Mouse (Mus musculus) gastrocnemius, adult 2 months (tissue): ENCODE measurements around the gene Lamc3. TPM values are rescaled to one million over a fixed set of nuclear protein-coding genes. Genes with fewer than 3 reads are reported as not detected.
A peak's percentile ranks its signal among the peaks of the same experiment; 100 is the strongest.

ENCODE experiments used
- DNase-seq: peaks from one replicate; pipeline ENCODE4 v3.0.0; 2022
- H3K27ac ChIP-seq: fragments of 200-600 bp; 2 replicates; pipeline ENCODE4 v1.8.1; 2022; ENCODE audit warnings: mild to moderate bottlenecking
- H3K4me3 ChIP-seq: fragments of 200-600 bp; 2 replicates; pipeline ENCODE4 v1.8.1; 2022; ENCODE audit warnings: mild to moderate bottlenecking, moderate library complexity
- CTCF ChIP-seq: fragments of 200-600 bp; IDR thresholded peaks from 2 replicates; pipeline ENCODE4 v1.8.1; 2022; ENCODE audit warnings: antibody characterized with exemption, mild to moderate bottlenecking, moderate library complexity
- intact Hi-C: fragments of 180-260 bp; cut with DNase I; formaldehyde crosslinking; loops from one replicate; pipeline ENCODE4 v1.15.1; 2025
- total RNA-seq, 2 experiments: library from RNA; stranded (reverse); gene quantifications; 2 replicates each; pipeline ENCODE4 v1.2.3; 2021

Gene Lamc3
- total RNA-seq, 2 experiments from 2014 or later, result 0.11 to 0.82 TPM

- H3K4me3 ChIP-seq, result no peak overlapping the region
- intact Hi-C loops, result no loop called here
- no peak overlapping the region for H3K27ac ChIP-seq
- no peak for TF ChIP-seq CTCF
- DNase-seq, result no peak
These were observed 22.2 kb upstream of the Lamc3 start for GRCm38 (mm10) chr2:31864891-31865290.

- no peak for TF ChIP-seq CTCF
- intact Hi-C loops, result no loop called here
- no peak overlapping the region for H3K27ac ChIP-seq
- DNase-seq, result no peak
- no peak overlapping the region for H3K4me3 ChIP-seq
These were observed 21.8 kb upstream of the Lamc3 start for GRCm38 (mm10) chr2:31865322-31865721.

- DNase-seq, result no peak
- Histone ChIP-seq H3K4me3 (no peak overlapping the region), H3K27ac (no peak overlapping the region)
- no peak for TF ChIP-seq CTCF
- intact Hi-C loops, result no loop called here
These were observed 21.3 kb upstream of the Lamc3 start for GRCm38 (mm10) chr2:31865794-31866193.

GRCm38 (mm10) chr2:31867773-31868537, 19.1 kb upstream of the Lamc3 start:
- H3K27ac ChIP-seq, result no peak overlapping the region
- H3K4me3 ChIP-seq, result no peak overlapping the region
- DNase-seq, result no peak
- no peak for TF ChIP-seq CTCF
- intact Hi-C loops, result no loop called here

- no peak for TF ChIP-seq CTCF
- intact Hi-C loops, result no loop called here
- DNase-seq, result peak; percentile 38
- no peak overlapping the region for H3K27ac ChIP-seq
- H3K4me3 ChIP-seq, result no peak overlapping the region
These were observed 18.4 kb upstream of the Lamc3 start for GRCm38 (mm10) chr2:31868538-31869164.

- Histone ChIP-seq H3K27ac (no peak overlapping the region), H3K4me3 (no peak overlapping the region)
- no peak for DNase-seq
- no peak for TF ChIP-seq CTCF
- intact Hi-C loops, result no loop called here
These were observed 17.4 kb upstream of the Lamc3 start for GRCm38 (mm10) chr2:31869692-31870091.

GRCm38 (mm10) chr2:31870683-31871082, 16.4 kb upstream of the Lamc3 start:
- intact Hi-C loops, result no loop called here
- no peak for TF ChIP-seq CTCF
- no peak overlapping the region for H3K27ac ChIP-seq
- H3K4me3 ChIP-seq, result no peak overlapping the region
- no peak for DNase-seq

GRCm38 (mm10) chr2:31874290-31874855, 12.7 kb upstream of the Lamc3 start:
- intact Hi-C loops, result no loop called here
- DNase-seq, result no peak
- no peak overlapping the region for H3K27ac ChIP-seq
- H3K4me3 ChIP-seq, result no peak overlapping the region
- TF ChIP-seq CTCF, result no peak

GRCm38 (mm10) chr2:31876446-31876845, 10.6 kb upstream of the Lamc3 start:
- no peak overlapping the region for H3K27ac ChIP-seq
- intact Hi-C loops, result no loop called here
- no peak overlapping the region for H3K4me3 ChIP-seq
- no peak for TF ChIP-seq CTCF
- DNase-seq, result no peak

GRCm38 (mm10) chr2:31878610-31879009, 8.5 kb upstream of the Lamc3 start:
- no peak for TF ChIP-seq CTCF
- intact Hi-C loops, result no loop called here
- Histone ChIP-seq H3K27ac (no peak overlapping the region), H3K4me3 (no peak overlapping the region)
- no peak for DNase-seq

GRCm38 (mm10) chr2:31880868-31881267, 6.2 kb upstream of the Lamc3 start:
- intact Hi-C loops, result no loop called here
- H3K27ac ChIP-seq, result peak overlapping the region; percentile 16; the same call in 1 of the 2 replicates
- H3K4me3 ChIP-seq, result peak overlapping the region; percentile 23; the same call in 1 of the 2 replicates
- TF ChIP-seq CTCF, result no peak
- DNase-seq, result no peak

GRCm38 (mm10) chr2:31883061-31883460, 4.0 kb upstream of the Lamc3 start:
- Histone ChIP-seq H3K4me3 (no peak overlapping the region), H3K27ac (no peak overlapping the region)
- DNase-seq, result no peak
- intact Hi-C loops, result no loop called here
- no peak for TF ChIP-seq CTCF

GRCm38 (mm10) chr2:31884806-31885205, 2.3 kb upstream of the Lamc3 start:
- H3K27ac ChIP-seq, result no peak overlapping the region
- H3K4me3 ChIP-seq, result no peak overlapping the region
- DNase-seq, result peak; percentile 63
- peak; percentile 56 for TF ChIP-seq CTCF
- intact Hi-C loops, result loop anchor here (1.0 to 2.0 kb wide), 2 partner anchors 29 to 70 kb away; no protein-coding TSS in a partner anchor
